Mouse (Mus musculus): ENCODE measurements around the gene Syt2.

GRCm38 (mm10) chr1:134686834-134687421 is 40.5 kb downstream of the Syt2 start:
- TF ChIP-seq CTCF (IDR thresholded peaks at IDR 0.05; ENCODE audit: borderline replicate concordance, control insufficient read depth, extremely low read depth, insufficient read depth, low read length, poor library complexity) (no peak), POLR2A (IDR thresholded peaks at IDR 0.05; ENCODE audit: control insufficient read depth, extremely low read depth, insufficient read depth, low read length, poor library complexity) (no peak)
